ENCODE assay signal across 25 mouse cellular contexts in the genomic region with DNA sequence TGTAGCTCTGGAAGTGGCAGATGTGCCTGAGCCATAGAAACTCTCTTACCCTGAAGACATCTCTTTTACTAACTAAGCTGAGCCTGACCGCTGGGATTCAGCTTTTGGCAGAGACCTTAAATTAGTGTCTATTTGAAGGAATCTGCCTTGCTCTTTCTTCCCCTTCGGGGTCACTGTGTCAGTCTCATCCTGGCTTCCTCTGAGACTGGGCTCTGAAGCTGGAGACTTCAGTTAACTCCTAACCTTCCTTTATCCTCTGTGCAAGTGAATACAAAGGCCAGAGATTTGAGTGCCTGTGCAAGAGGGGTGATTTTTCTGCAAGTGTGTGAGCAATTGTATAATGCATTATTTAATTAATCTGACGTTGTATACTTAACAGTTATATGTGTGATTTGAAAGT. TPM values are rescaled to one million over a fixed set of nuclear protein-coding genes. Genes with fewer than 3 reads are reported as not detected.
DNase-seq lines count a peak whose midpoint lies in the region; ATAC-seq and TF ChIP-seq lines count a peak whose summit lies in the region.
"Had no signal": no experiment of that assay in that cellular context is flagged by ENCODE, and none has a peak within 500 bp of the region (broad histone marks: within the 10 kb centered on the region; RNA-seq: fewer than 3 reads in every experiment).

A gene (minus strand): TSS at position 101 of the 400 bp plus-strand sequence.

- H3K4me1 ChIP-seq in liver, adult 2 months (ENCODE audit: control insufficient read depth, insufficient read depth, low read length), result no peaks in the 10 kb centered on the region
- H3K4me1 ChIP-seq in liver, embryonic 12.5 days, result no peaks in the 10 kb centered on the region

- H3K4me2 ChIP-seq in liver, embryonic 12.5 days, result no peak within 1 kb of the TSS

- H3K9me3 ChIP-seq in liver, embryonic 12.5 days (replicated peaks), result no peaks in the 10 kb centered on the region
- H3K9me3 ChIP-seq: G1E had no signal

- no peak within 1 kb of the TSS for H3K4me3 ChIP-seq in liver, adult 2 months (ENCODE audit: insufficient read depth, low read depth, low read length)
- no peak within 1 kb of the TSS for H3K4me3 ChIP-seq in liver, embryonic 12.5 days

- H3K9ac ChIP-seq in liver, adult 2 months (ENCODE audit: low read depth, low read length), result no peak within 1 kb of the TSS
- H3K9ac ChIP-seq in liver, embryonic 12.5 days, result no peak within 1 kb of the TSS

- H3K27ac ChIP-seq in liver, adult 2 months (replicated peaks; ENCODE audit: insufficient read depth, low read depth, low read length), result no peak within 1 kb of the TSS
- no peak within 1 kb of the TSS for H3K27ac ChIP-seq in liver, embryonic 12.5 days

- DNase-seq in liver, adult 2 months (ENCODE audit: extremely low read depth, low read depth, low spot score), result peak; percentile 10
- DNase-seq in brain, embryonic 14.5 days (ENCODE audit: low read depth), result peak; percentile 1
- DNase-seq in right cerebral cortex, postnatal 4 days, result no peak
- DNase-seq: adrenal gland, adult 2 months; adrenal gland, adult 8-10 months; adrenal gland, postnatal 10 days; adrenal gland, postnatal 14 days; adrenal gland, postnatal 25 days; adrenal gland, postnatal 36 days; B cell, adult 2 months; cerebellum, adult 11 months; cerebellum, adult 11-12 months; cerebellum, adult 18-20 months; cerebellum, adult 2 months had no signal

- TF ChIP-seq POLR2A in liver, adult 2 months (IDR thresholded peaks at IDR 0.05; ENCODE audit: extremely low read depth, insufficient read depth, low read length), result no peak
- no peak for TF ChIP-seq POLR2A in brain, embryonic 14.5 days (IDR thresholded peaks at IDR 0.05; ENCODE audit: borderline replicate concordance, extremely low read depth, insufficient read depth, insufficient read length, poor library complexity, severe bottlenecking)

- H3K79me2 ChIP-seq in liver, adult 2 months (ENCODE audit: control insufficient read depth, insufficient read depth, low read length), result no peaks in the 10 kb centered on the region

- 66% methylated on average over 3 of the region's 3 CpGs for WGBS in liver, adult 2 months
- 53% methylated on average over 3 of the region's 3 CpGs for WGBS in liver, embryonic 12.5 days (ENCODE audit: insufficient replicate concordance)

- no peaks in the 10 kb centered on the region for H3K27me3 ChIP-seq in liver, adult 2 months (ENCODE audit: control insufficient read depth, insufficient read depth, low read length)
- no peaks in the 10 kb centered on the region for H3K27me3 ChIP-seq in liver, embryonic 12.5 days (replicated peaks)
- H3K27me3 ChIP-seq: CH12.LX had no signal

- no peaks in the 10 kb centered on the region for H3K36me3 ChIP-seq in liver, adult 2 months (ENCODE audit: control insufficient read depth, insufficient read depth, low read length)
- H3K36me3 ChIP-seq in liver, embryonic 12.5 days, result no peaks in the 10 kb centered on the region
- H3K36me3 ChIP-seq: G1E had no signal

- no peak for TF ChIP-seq CTCF in liver, adult 2 months (IDR thresholded peaks at IDR 0.05; ENCODE audit: low read depth, low read length)
- TF ChIP-seq CTCF in brain, embryonic 14.5 days (IDR thresholded peaks at IDR 0.05; ENCODE audit: borderline replicate concordance, extremely low read depth, insufficient read depth, insufficient read length), result no peak

- ATAC-seq in liver, embryonic 12.5 days, result no peak
- ATAC-seq: activated CD4-positive, CD25-positive, alpha-beta regulatory T cell, adult 4 months; CD4-positive, CD25-positive, alpha-beta regulatory T cell, adult 4 months; Patski had no signal

RNA-seq across cellular contexts. Expression of the gene that starts here (rescaled TPM):
- not detected in 2 replicates for total RNA-seq in liver, adult 2 months (2014; rRNA removed)
- not detected in 2 replicates for polyA plus RNA-seq in liver, adult 2 months (2012; rRNA removed)
- not detected in 2 replicates for polyA plus RNA-seq in liver, embryonic 12.5 days (2016; fragmentation: Nextera tagmentation; extraction: Ambion mirVana)
- not detected in 2 replicates for polyA plus RNA-seq in brain, embryonic 14.5 days (2012; rRNA removed)
- total RNA-seq: adrenal gland, adult 18-20 months; adrenal gland, adult 2 months; adrenal gland, adult 8-10 months; adrenal gland, postnatal 10 days; adrenal gland, postnatal 14 days; adrenal gland, postnatal 25 days; adrenal gland, postnatal 36 days; adrenal gland, postnatal 4 days; CH12.LX; ES-E14; MEL had no signal
- polyA plus RNA-seq: activated CD4-positive, CD25-positive, alpha-beta regulatory T cell, adult 4 months; adrenal gland, adult 2 months; C2C12; CD4-positive, CD25-positive, alpha-beta regulatory T cell, adult 4 months; cerebellum, adult 2 months; G1E; Patski had no signal

Comparison
In these comparisons a context has a peak if more than half of its experiments do, and no peak if none do; other contexts are left out.
1. Peak in DNase-seq in liver, adult 2 months; RNA of the gene not detected or under 1 TPM.
2. Peak in DNase-seq in brain, embryonic 14.5 days; RNA of the gene not detected or under 1 TPM.